Mouse (Mus musculus) kidney, postnatal 0 days (tissue): ENCODE results near the gene Gm29666. TPM values are rescaled to one million over a fixed set of nuclear protein-coding genes. Genes with fewer than 3 reads are reported as not detected.

Experiments
- ATAC-seq: fragments of 200-750 bp; cut with Nextera tagmentation; replicated peaks from 2 replicates; pipeline ENCODE4 v1.8.0; 2017; ENCODE audit warnings: low read depth, moderate number of reproducible peaks, moderate TSS enrichment, moderate library complexity; ENCODE audit not compliant: low FRiP score
- DNase-seq: peaks from one replicate; pipeline ENCODE4 v3.0.0-alpha.2; 2016; ENCODE audit warnings: low spot score
- H3K27ac ChIP-seq: fragments of 300-500 bp; sonication (generic); 2 replicates; pipeline ENCODE4 v1.5.1; 2014; ENCODE audit warnings: mild to moderate bottlenecking
- H3K27me3 ChIP-seq: fragments of 300-500 bp; sonication (generic); 2 replicates; pipeline ENCODE4 v1.6.1; 2014; ENCODE audit warnings: low read length, mixed read lengths; ENCODE audit not compliant: insufficient read depth
- H3K36me3 ChIP-seq: fragments of 300-500 bp; sonication (generic); 2 replicates; pipeline ENCODE4 v1.6.1; 2014; ENCODE audit warnings: low read length, mixed read lengths; ENCODE audit not compliant: insufficient read depth
- H3K4me1 ChIP-seq: fragments of 300-500 bp; sonication (generic); replicated peaks from 2 replicates; pipeline ENCODE4 v1.6.1; 2014; ENCODE audit warnings: antibody characterized with exemption, low read length, mixed read lengths; ENCODE audit not compliant: insufficient read depth
- H3K4me2 ChIP-seq: fragments of 300-500 bp; sonication (generic); 2 replicates; pipeline ENCODE4 v1.6.1; 2014; ENCODE audit warnings: mild to moderate bottlenecking, low read length, moderate library complexity, mixed read lengths
- H3K4me3 ChIP-seq: fragments of 300-500 bp; sonication (generic); replicated peaks from 2 replicates; pipeline ENCODE4 v1.5.1; 2014; ENCODE audit warnings: low read depth, low read length
- H3K9ac ChIP-seq: fragments of 300-500 bp; sonication (generic); 2 replicates; pipeline ENCODE4 v1.6.1; 2014; ENCODE audit warnings: low read depth, low read length
- H3K9me3 ChIP-seq: fragments of 300-500 bp; sonication (generic); replicated peaks from 2 replicates; pipeline ENCODE4 v1.6.1; 2016; ENCODE audit warnings: low read length, inconsistent platforms, mixed read lengths
- CTCF ChIP-seq: IDR thresholded peaks from 2 replicates; pipeline ENCODE4 v1.5.1; 2016; ENCODE audit warnings: antibody characterized with exemption, low read depth, mild to moderate bottlenecking, moderate library complexity
- WGBS: fragments of 180-500 bp; shearing (Covaris S2); extraction: QIAGEN DNeasy Blood & Tissue Kit; methylation state at CpG from one replicate; pipeline ENCODE4 v1.1.7; 2014; 5-methylcytosine and 5-hydroxymethylcytosine counted together
- polyA plus RNA-seq: library from polyadenylated mRNA; unstranded; fragments of >200 nt; fragmentation: Nextera tagmentation; extraction: Ambion mirVana; gene quantifications from 2 replicates; pipeline ENCODE4 v1.2.1, GENCODE M21; 2015

Gm29666 gene
- polyA plus RNA-seq, 1 experiment from 2014 or later = 0.25 TPM

DNA sequence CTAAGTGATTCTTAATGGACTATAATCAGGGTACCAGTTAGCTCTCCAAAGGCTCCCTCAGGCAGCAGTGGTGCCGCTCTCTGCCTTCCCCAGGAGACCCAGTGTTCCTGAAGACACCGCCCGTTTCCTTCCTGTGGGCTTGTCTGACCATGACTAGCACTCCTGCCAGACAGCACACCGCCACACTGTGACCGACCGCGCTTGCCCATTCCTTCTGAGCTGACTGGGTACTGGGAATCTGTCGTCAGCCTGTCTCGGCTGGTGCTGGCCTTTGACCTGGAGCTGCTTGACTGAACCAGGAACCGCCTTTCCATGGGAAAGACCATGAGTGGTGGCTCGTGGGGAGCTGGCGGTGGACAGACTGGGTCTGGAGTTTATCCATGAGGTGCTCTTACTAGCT, 20.3 kb upstream of the Gm29666 start:
- H3K4me1 ChIP-seq = no peaks in the 10 kb centered on the region
- WGBS = 35% methylated on average over 12 of the region's 12 CpGs
- ATAC-seq = peak; percentile 83
- no peak for TF ChIP-seq CTCF
- peaks cover 54% of the 10 kb centered on the region for H3K36me3 ChIP-seq
- H3K27me3 ChIP-seq = no peaks in the 10 kb centered on the region
- no peak overlapping the region for H3K9ac ChIP-seq
- no peaks in the 10 kb centered on the region for H3K9me3 ChIP-seq
- no peak overlapping the region for H3K27ac ChIP-seq
- DNase-seq = peak; percentile 67
- no peak overlapping the region for H3K4me3 ChIP-seq
- H3K4me2 ChIP-seq = no peak overlapping the region

DNA sequence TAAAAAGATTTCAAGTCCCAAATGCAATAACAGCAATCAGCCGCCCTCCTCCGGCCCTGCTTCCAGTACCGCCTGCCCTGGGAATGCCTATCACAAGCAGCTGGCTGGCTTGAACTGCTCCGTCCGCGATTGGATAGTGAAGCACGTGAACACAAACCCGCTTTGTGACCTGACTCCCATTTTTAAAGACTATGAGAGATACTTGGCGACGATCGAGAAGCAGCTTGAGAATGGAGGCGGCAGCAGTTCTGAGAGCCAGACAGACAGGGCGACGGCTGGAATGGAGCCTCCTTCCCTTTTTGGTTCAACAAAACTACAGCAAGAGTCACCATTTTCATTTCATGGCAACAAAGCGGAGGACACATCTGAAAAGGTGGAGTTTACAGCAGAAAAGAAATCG, 15.1 kb upstream of the Gm29666 start:
- TF ChIP-seq CTCF = no peak
- WGBS = 88% methylated on average over 16 of the region's 16 CpGs
- no peaks in the 10 kb centered on the region for H3K4me1 ChIP-seq
- H3K9ac ChIP-seq = no peak overlapping the region
- no peak for ATAC-seq
- H3K27me3 ChIP-seq = no peaks in the 10 kb centered on the region
- H3K4me3 ChIP-seq = no peak overlapping the region
- H3K36me3 ChIP-seq = peaks cover 91% of the 10 kb centered on the region
- no peaks in the 10 kb centered on the region for H3K9me3 ChIP-seq
- no peak for DNase-seq
- no peak overlapping the region for H3K4me2 ChIP-seq
- H3K27ac ChIP-seq = no peak overlapping the region

DNA sequence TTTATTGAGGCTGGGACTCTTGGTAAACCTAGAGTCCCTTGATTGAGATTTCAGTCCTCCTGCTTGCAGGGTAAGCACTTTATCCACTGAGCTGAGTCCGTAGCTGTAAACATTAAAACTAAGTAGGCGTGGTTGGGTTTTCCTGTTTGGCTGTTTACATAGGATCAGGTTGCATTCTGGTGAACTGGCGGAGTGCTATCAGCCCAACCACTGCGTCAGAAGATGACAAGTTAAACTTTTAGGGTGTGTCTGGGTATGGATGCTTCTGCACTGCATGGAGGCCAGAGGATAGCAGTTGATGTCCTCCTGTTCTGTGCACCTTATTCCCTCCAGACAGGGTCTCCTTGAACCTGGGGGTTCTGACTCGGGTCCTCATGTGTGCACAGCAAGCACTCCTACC, 12.5 kb upstream of the Gm29666 start:
- Histone ChIP-seq H3K27me3 (no peaks in the 10 kb centered on the region), H3K27ac (no peak overlapping the region), H3K36me3 (peaks cover 86% of the 10 kb centered on the region), H3K9ac (no peak overlapping the region), H3K9me3 (no peaks in the 10 kb centered on the region), H3K4me1 (no peaks in the 10 kb centered on the region), H3K4me3 (no peak overlapping the region), H3K4me2 (no peak overlapping the region)
- WGBS = 35% methylated on average over 5 of the region's 5 CpGs
- ATAC-seq (no peak), DNase-seq (peak; percentile 42)
- TF ChIP-seq CTCF = no peak

DNA sequence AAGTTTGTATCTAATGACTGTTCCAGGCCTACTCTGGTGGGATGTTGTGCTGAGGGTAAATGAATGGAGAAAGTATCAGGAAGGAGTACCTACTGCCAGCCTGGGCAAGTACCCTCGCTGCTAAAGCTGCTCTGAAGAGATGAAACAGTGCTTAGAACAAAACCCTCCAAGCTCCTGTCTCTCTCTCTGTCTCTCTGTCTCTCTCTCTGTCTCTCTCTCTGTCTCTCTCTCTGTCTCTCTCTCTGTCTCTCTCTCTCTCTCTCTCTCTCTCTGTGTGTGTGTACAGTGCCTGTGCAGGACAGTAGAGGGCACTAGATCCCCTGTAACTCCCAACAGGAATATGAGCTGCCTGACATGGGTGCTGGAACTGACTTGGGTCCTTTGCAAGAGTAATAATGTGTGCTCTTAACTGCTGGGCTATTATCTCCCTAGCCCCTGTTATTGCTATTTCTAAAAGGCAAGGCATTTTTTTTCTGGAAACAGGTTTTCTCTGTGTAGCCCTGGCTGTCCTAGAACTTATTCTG, 5.7 kb upstream of the Gm29666 start:
- Histone ChIP-seq H3K36me3 (peaks cover 29% of the 10 kb centered on the region), H3K27ac (no peak overlapping the region), H3K4me1 (0 out of 2 replicates have a peak, but pooled peaks cover 9% of the 10 kb centered on the region), H3K27me3 (no peaks in the 10 kb centered on the region), H3K4me2 (no peak overlapping the region), H3K9me3 (no peaks in the 10 kb centered on the region), H3K9ac (no peak overlapping the region), H3K4me3 (no peak overlapping the region)
- no peak for ATAC-seq
- DNase-seq = peak; percentile 32
- 68% methylated on average over 1 of the region's 1 CpGs for WGBS
- TF ChIP-seq CTCF = peak; percentile 56

DNA sequence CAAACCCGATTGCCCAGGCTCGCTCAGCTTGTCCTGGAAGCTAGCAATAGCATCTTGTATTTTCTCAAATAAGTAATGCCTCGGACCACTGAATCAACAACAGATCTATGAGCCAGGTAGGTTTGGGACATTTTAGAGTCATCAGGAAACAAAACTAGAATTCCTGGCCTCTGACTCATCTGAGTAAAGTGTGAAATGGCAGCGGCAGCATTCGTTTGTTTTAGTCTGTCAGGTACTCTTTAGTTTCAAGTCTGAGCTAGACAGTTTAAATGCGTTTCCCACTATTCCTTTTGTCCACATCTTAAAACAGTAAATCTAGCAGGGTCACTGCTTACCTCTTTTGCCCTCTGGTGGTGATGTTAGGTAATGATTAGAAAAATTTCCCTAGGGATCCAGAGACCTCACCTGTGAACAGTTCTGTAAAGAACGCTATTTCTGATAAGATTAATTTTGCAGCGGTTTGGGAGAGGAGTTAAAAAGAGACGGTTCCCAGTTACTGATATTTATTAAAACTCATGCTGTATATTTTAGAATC, 5.0 kb upstream of the Gm29666 start:
- Histone ChIP-seq H3K36me3 (peaks cover 22% of the 10 kb centered on the region), H3K9me3 (no peaks in the 10 kb centered on the region), H3K27me3 (no peaks in the 10 kb centered on the region), H3K27ac (no peak overlapping the region), H3K4me3 (peak overlapping the region; percentile 82), H3K4me2 (peak overlapping the region; percentile 73), H3K4me1 (0 out of 2 replicates have a peak, but pooled peaks cover 9% of the 10 kb centered on the region), H3K9ac (peak overlapping the region; percentile 96; the same call in 1 of the 2 replicates)
- ATAC-seq (no peak), DNase-seq (peak; percentile 85)
- peak; percentile 79 for TF ChIP-seq CTCF
- WGBS = 10% methylated on average over 9 of the region's 9 CpGs

DNA sequence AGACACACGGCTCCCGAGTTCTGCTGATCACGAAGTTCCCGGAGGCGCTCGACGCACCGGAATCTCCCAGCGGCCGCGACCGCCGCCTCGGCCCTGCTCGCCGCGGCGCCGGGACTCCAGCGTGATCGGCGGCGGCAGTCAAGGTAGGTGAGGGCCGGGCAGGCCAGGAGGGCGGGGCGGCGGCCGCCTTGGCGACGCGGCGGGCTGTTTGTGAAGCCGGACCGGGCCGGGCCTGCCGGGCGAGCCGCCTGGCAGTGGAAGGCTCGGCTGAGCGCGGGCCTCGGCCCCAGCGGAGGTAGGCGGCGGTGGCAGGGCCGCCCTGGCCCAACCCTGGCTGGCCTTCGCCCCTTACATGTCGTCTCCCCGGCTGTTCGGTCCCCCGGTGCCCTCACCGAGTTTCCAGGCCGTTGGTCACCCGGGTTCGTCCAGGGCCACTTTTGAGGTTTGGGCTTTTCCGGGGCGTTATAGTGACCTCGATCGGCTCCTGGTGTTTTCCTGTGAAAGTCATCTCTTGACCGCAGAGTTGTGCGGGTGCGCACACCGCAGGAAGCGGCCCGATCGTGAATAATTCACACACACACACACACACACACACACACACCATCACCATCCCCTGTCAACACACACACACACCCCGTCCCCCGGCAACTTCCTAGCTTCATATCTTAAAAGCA, 3.8 kb upstream of the Gm29666 start:
- no peak for TF ChIP-seq CTCF
- Histone ChIP-seq H3K4me3 (peak overlapping the region; percentile 82), H3K9ac (peak overlapping the region; percentile 96), H3K4me2 (peak overlapping the region; percentile 73), H3K9me3 (no peaks in the 10 kb centered on the region), H3K4me1 (0 out of 2 replicates have a peak, but pooled peaks cover 9% of the 10 kb centered on the region), H3K36me3 (peaks cover 10% of the 10 kb centered on the region), H3K27ac (peak overlapping the region; percentile 92), H3K27me3 (no peaks in the 10 kb centered on the region)
- peak; percentile 6 for DNase-seq
- under 1% methylated on average over 64 of the region's 68 CpGs for WGBS
- ATAC-seq = peak; percentile 81
